Mouse (Mus musculus) kidney, embryonic 14.5 days (tissue): Measurements from ENCODE around the gene Tbc1d12. TPM values are rescaled to one million over a fixed set of nuclear protein-coding genes. Genes with fewer than 3 reads are reported as not detected.
A peak's percentile ranks its signal among the peaks of the same experiment; 100 is the strongest.

Source experiments
- ATAC-seq: fragments of 200-750 bp; cut with Nextera tagmentation; 2 replicates; pipeline ENCODE4 v1.8.0; 2017; ENCODE audit warnings: moderate number of reproducible peaks, mild to moderate bottlenecking, moderate TSS enrichment, moderate library complexity; ENCODE audit not compliant: low FRiP score, low TSS enrichment
- H3K27ac ChIP-seq: fragments of 300-500 bp; sonication (generic); 2 replicates; pipeline ENCODE4 v1.5.1; 2014; ENCODE audit warnings: low read depth, mild to moderate bottlenecking, low read length, moderate library complexity, mixed read lengths
- H3K27me3 ChIP-seq: fragments of 300-500 bp; sonication (generic); 2 replicates; pipeline ENCODE4 v1.6.1; 2014; ENCODE audit warnings: mild to moderate bottlenecking, low read length; ENCODE audit not compliant: control insufficient read depth, insufficient read depth
- H3K36me3 ChIP-seq: fragments of 300-500 bp; sonication (generic); 2 replicates; pipeline ENCODE4 v1.6.1; 2014; ENCODE audit warnings: low read length, mixed read lengths; ENCODE audit not compliant: control insufficient read depth, insufficient read depth
- H3K4me1 ChIP-seq: fragments of 300-500 bp; sonication (generic); 2 replicates; pipeline ENCODE4 v1.6.1; 2014; ENCODE audit warnings: low read length, mixed read lengths; ENCODE audit not compliant: control insufficient read depth, insufficient read depth
- H3K4me2 ChIP-seq: fragments of 300-500 bp; sonication (generic); replicated peaks from 2 replicates; pipeline ENCODE4 v1.6.1; 2014; ENCODE audit warnings: low read depth, mild to moderate bottlenecking, low read length
- H3K4me3 ChIP-seq: fragments of 300-500 bp; sonication (generic); 2 replicates; pipeline ENCODE4 v1.5.1; 2014; ENCODE audit warnings: mild to moderate bottlenecking, low read length
- H3K9ac ChIP-seq: fragments of 300-500 bp; sonication (generic); 2 replicates; pipeline ENCODE4 v1.6.1; 2014; ENCODE audit warnings: low read depth, mild to moderate bottlenecking, low read length, moderate library complexity
- H3K9me3 ChIP-seq: fragments of 300-500 bp; sonication (generic); 2 replicates; pipeline ENCODE4 v1.6.1; 2016; ENCODE audit warnings: low read length; ENCODE audit not compliant: control insufficient read depth
- WGBS: fragments of 180-500 bp; shearing (Covaris S2); extraction: QIAGEN DNeasy Blood & Tissue Kit; methylation state at CpG from one replicate; pipeline ENCODE4 v1.1.7; 2014; 5-methylcytosine and 5-hydroxymethylcytosine counted together
- polyA plus RNA-seq: library from polyadenylated mRNA; unstranded; fragments of >200 nt; fragmentation: Nextera tagmentation; extraction: Ambion mirVana; gene quantifications from 2 replicates; pipeline ENCODE4 v1.2.1, GENCODE M21; 2014

Tbc1d12 gene
- polyA plus RNA-seq, 1 experiment from 2014 or later = 2.6 TPM

DNA sequence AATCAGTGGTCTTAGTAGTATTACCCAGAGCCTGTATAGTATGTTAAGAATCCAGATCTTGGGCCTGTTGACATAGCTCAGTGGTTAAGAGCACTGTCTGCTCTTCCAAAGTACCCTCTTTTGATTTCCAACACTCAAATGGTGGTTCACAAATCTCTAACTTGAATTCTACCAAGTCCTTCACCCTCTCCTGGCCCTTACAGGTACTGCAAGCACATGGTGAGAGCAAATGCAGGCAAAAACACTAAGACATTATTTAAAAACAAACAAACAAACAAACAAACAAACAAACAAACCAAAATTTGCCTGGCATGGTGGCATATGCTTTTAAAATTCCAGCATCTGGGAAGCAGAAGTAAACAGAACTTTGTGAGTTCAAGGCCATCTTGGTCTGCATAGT lies 43.9 kb downstream of the Tbc1d12 start:
- Histone ChIP-seq H3K9me3 (no peaks in the 10 kb centered on the region), H3K27ac (no peak overlapping the region), H3K4me1 (no peaks in the 10 kb centered on the region), H3K4me2 (no peak overlapping the region), H3K4me3 (no peak overlapping the region), H3K36me3 (no peaks in the 10 kb centered on the region), H3K9ac (no peak overlapping the region), H3K27me3 (no peaks in the 10 kb centered on the region)
- no peak for ATAC-seq

GRCm38 (mm10) chr19:38901146-38902135 lies 65.1 kb downstream of the Tbc1d12 start:
- Histone ChIP-seq H3K4me1 (no peaks in the 10 kb centered on the region), H3K4me2 (no peak overlapping the region), H3K4me3 (no peak overlapping the region), H3K9ac (no peak overlapping the region), H3K36me3 (no peaks in the 10 kb centered on the region), H3K27me3 (no peaks in the 10 kb centered on the region), H3K9me3 (no peaks in the 10 kb centered on the region), H3K27ac (no peak overlapping the region)
- ATAC-seq = no peak
- WGBS = 86% methylated on average over 12 of the region's 12 CpGs

GRCm38 (mm10) chr19:38902501-38902900 lies 66.1 kb downstream of the Tbc1d12 start:
- ATAC-seq = no peak
- Histone ChIP-seq H3K9ac (no peak overlapping the region), H3K27me3 (no peaks in the 10 kb centered on the region), H3K4me3 (no peak overlapping the region), H3K27ac (no peak overlapping the region), H3K4me2 (no peak overlapping the region), H3K36me3 (no peaks in the 10 kb centered on the region), H3K9me3 (no peaks in the 10 kb centered on the region), H3K4me1 (no peaks in the 10 kb centered on the region)
- WGBS = 93% methylated on average over 5 of the region's 5 CpGs

- H3K9me3 ChIP-seq = no peaks in the 10 kb centered on the region
- H3K4me2 ChIP-seq = no peak overlapping the region
- 94% methylated on average over 9 of the region's 9 CpGs for WGBS
- no peak overlapping the region for H3K27ac ChIP-seq
- no peaks in the 10 kb centered on the region for H3K27me3 ChIP-seq
- H3K4me3 ChIP-seq = no peak overlapping the region
- H3K4me1 ChIP-seq = no peaks in the 10 kb centered on the region
- ATAC-seq = no peak
- H3K9ac ChIP-seq = no peak overlapping the region
- H3K36me3 ChIP-seq = peaks cover 19% of the 10 kb centered on the region; the same call in 1 of the 2 replicates
These were observed 77.4 kb downstream of the Tbc1d12 start for GRCm38 (mm10) chr19:38913786-38914185.

GRCm38 (mm10) chr19:38914926-38915325 lies 78.5 kb downstream of the Tbc1d12 start:
- no peaks in the 10 kb centered on the region for H3K4me1 ChIP-seq
- H3K36me3 ChIP-seq = peaks cover 19% of the 10 kb centered on the region; the same call in 1 of the 2 replicates
- H3K4me2 ChIP-seq = no peak overlapping the region
- no peaks in the 10 kb centered on the region for H3K9me3 ChIP-seq
- H3K27me3 ChIP-seq = no peaks in the 10 kb centered on the region
- no peak for ATAC-seq
- no peak overlapping the region for H3K4me3 ChIP-seq
- no peak overlapping the region for H3K27ac ChIP-seq
- 91% methylated on average over 15 of the region's 15 CpGs for WGBS
- no peak overlapping the region for H3K9ac ChIP-seq

DNA sequence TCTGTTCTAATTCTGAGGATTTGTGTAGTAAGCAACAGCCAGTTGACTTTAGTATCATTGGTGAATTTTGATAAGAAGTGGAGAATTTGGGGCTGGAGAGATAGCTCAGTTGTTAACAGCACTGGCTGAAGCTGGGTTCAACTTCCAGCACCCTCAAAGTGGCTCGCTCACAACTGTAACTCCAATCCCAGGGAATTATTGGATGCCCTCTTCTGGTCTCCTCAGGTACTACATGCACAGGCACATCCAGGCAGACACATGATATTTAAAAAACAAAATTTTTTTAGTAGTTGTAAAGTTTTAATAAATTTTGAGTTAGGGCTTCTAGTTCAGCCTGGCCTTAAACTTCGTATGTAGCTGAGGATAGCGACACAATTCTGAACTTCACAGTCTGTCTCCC lies 79.3 kb downstream of the Tbc1d12 start:
- H3K4me1 ChIP-seq = no peaks in the 10 kb centered on the region
- no peak overlapping the region for H3K4me2 ChIP-seq
- H3K27me3 ChIP-seq = no peaks in the 10 kb centered on the region
- H3K4me3 ChIP-seq = no peak overlapping the region
- ATAC-seq = no peak
- H3K36me3 ChIP-seq = peaks cover 19% of the 10 kb centered on the region; the same call in 1 of the 2 replicates
- no peaks in the 10 kb centered on the region for H3K9me3 ChIP-seq
- 65% methylated on average over 3 of the region's 3 CpGs for WGBS
- H3K9ac ChIP-seq = no peak overlapping the region
- no peak overlapping the region for H3K27ac ChIP-seq

GRCm38 (mm10) chr19:38928481-38929158 lies 92.2 kb downstream of the Tbc1d12 start:
- H3K9me3 ChIP-seq = no peaks in the 10 kb centered on the region
- no peak overlapping the region for H3K27ac ChIP-seq
- no peak overlapping the region for H3K9ac ChIP-seq
- H3K36me3 ChIP-seq = peaks cover 12% of the 10 kb centered on the region
- 97% methylated on average over 10 of the region's 11 CpGs for WGBS
- peaks cover 18% of the 10 kb centered on the region; the same call in 1 of the 2 replicates for H3K4me1 ChIP-seq
- H3K27me3 ChIP-seq = no peaks in the 10 kb centered on the region
- no peak for ATAC-seq
- no peak overlapping the region for H3K4me2 ChIP-seq
- no peak overlapping the region for H3K4me3 ChIP-seq

DNA sequence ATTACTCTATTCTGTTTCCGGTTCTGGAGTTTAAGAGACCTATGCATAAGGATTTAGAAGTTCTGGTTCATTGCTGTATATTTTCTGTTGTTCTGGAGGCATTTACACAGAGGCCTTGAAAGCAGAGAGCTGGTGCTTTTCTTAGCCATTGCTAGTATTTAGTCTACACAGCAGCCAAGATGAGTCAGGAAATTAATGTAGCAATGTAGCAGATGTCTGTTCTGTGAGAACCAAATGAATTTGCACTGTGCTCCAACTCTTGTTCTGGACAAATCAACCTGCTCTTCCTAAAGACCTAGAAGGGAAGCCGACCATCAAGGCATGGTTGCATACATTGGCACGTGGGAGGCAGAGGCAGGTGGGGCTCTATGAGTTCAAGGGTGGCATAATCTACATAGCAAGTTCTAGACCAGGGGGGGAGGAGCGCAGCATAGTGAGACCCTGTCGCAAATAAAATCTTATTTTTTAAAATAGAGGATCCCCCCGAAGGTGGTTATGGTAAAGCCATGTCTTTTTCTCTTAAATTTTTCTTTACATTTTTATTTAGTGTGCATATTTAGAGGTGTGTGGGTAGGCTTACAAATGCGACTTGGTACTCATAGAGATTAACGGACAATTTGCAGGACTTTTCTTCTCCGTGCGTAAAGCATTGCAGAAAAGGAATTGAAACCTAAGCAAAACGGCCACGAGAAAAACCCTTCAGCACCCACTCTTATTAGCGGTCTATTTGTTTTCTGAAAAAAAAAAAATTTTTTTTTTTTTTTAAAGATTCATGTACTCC lies 93.3 kb downstream of the Tbc1d12 start:
- Histone ChIP-seq H3K36me3 (peaks cover 22% of the 10 kb centered on the region), H3K9me3 (no peaks in the 10 kb centered on the region), H3K4me3 (peak overlapping the region; percentile 92), H3K27ac (no peak overlapping the region), H3K4me1 (peaks cover 18% of the 10 kb centered on the region; the same call in 1 of the 2 replicates), H3K27me3 (no peaks in the 10 kb centered on the region), H3K4me2 (peak overlapping the region; percentile 84), H3K9ac (peak overlapping the region; percentile 97; the same call in 1 of the 2 replicates)
- WGBS = 71% methylated on average over 13 of the region's 13 CpGs
- no peak for ATAC-seq
